Mouse (Mus musculus) liver, postnatal 0 days (tissue): ENCODE measurements around the gene Klhl26.

Experiments
- CTCF ChIP-seq: sonication (generic); IDR thresholded peaks from 2 replicates; pipeline ENCODE4 v1.5.1; 2016; ENCODE audit warnings: antibody characterized with exemption, low read depth
- EP300 ChIP-seq: IDR thresholded peaks from 2 replicates; pipeline ENCODE4 v1.6.1; 2016; ENCODE audit warnings: antibody characterized with exemption, low read depth, mild to moderate bottlenecking

GRCm38 (mm10) chr8:70519043-70519442 lies 42.3 kb upstream of the Klhl26 start:
- TF ChIP-seq CTCF = no peak
- TF ChIP-seq EP300 = no peak
